ENCODE assay signal across 1 mouse cellular context in genomic region chr15:102097147-102097915, GRCm38 (mm10).
TF ChIP-seq lines count a peak whose summit lies in the region.

No protein-coding gene starts in this region.

TF ChIP-seq in CH12.LX, 34 proteins besides CTCF, POLR2A, EP300 and RAD21:
- TF ChIP-seq CHD2 (IDR thresholded peaks at IDR 0.05; ENCODE audit: low read length), result peak; percentile 12; the same call in 1 of the 2 replicates
- TF ChIP-seq CHD1 (IDR thresholded peaks at IDR 0.05; ENCODE audit: low read depth, low read length), result no peak
